Mouse (Mus musculus) CH12F3 (cell line): ENCODE data around the gene Hist1h3c.
"Not testable (repeated sequence)": the region's sequence is repeated elsewhere in the genome, so short reads cannot be mapped to it uniquely, and the experiment has no call there.

Source experiments
- in situ Hi-C: fragments of 300-500 bp; cut with MboI; formaldehyde crosslinking; loops from 2 replicates; pipeline ENCODE4 v1.14.3; 2020; ENCODE audit warnings: low sequenced_read_pairs

Hist1h3c gene

GRCm38 (mm10) chr13:23743215-23743614 lies 2.2 kb downstream of the Hist1h3c start:
- in situ Hi-C loops, result no loop called here

DNA sequence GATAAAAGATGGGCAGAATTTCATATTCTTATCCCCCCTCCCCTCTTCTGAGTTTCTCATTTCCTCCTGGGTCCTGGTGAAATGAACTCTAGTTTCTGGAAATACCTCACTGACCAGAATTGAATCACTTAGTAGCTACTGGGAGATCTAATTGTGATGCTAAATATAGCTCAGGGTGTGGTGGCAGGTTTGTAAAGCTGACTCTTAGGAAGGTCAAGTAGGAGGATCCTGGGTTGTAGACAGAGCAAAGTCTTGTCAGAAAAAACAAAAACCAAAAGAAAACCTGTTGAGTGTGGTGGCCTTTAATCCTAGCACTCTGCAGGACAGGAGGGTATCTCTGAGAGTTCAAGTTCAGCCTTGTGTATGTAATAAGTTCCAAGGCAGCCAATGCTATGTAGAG lies 3.4 kb downstream of the Hist1h3c start:
- in situ Hi-C loops, result no loop called here

DNA sequence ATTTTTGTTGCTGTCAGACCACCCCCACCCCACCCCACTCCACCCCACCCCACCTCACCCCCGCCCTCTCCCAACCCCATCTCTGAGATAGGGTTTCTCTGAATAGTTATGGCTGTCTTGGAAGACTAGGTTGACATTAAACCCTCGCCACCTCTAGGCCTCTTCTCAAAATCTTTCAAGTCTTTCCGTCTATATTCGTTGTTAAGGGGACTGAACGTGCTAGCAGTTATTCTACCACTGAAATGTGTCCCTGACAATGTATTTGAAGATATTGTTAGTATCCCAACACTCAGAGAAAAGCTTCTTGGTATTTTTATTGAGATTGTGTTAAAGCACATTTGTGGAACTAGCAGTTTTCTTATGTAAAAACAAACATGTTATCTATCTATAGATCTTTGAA lies 4.5 kb downstream of the Hist1h3c start:
- in situ Hi-C loops, result no loop called here

- in situ Hi-C loops, result no loop called here
Measured at GRCm38 (mm10) chr13:23740256-23740840, 5.1 kb downstream of the Hist1h3c start.

GRCm38 (mm10) chr13:23739922-23740252 lies 5.5 kb downstream of the Hist1h3c start:
- in situ Hi-C loops, result no loop called here

GRCm38 (mm10) chr13:23739069-23739921 lies 6.1 kb downstream of the Hist1h3c start:
- in situ Hi-C loops, result no loop called here

DNA sequence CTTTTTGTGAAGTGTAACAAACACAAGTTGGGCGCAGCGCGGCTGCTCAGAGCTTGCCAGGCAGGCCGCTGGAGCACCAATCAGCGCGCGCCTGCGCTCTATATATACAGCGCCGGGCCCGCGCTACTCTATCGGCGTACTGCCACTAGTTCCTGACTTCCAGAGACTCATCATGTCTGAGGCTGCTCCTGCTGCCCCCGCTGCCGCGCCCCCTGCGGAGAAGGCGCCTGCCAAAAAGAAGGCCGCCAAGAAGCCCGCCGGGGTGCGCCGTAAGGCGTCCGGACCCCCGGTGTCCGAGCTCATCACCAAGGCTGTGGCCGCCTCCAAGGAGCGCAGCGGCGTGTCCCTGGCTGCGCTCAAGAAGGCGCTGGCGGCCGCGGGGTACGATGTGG lies 6.7 kb downstream of the Hist1h3c start, which contains the start of gene Hist1h1c:
TSS of gene Hist1h1c (plus strand) at position 132 of the 392 bp plus-strand sequence.
- in situ Hi-C loops, result no loop called here

GRCm38 (mm10) chr13:23738041-23738440 lies 7.4 kb downstream of the Hist1h3c start:
- in situ Hi-C loops, result no loop called here

DNA sequence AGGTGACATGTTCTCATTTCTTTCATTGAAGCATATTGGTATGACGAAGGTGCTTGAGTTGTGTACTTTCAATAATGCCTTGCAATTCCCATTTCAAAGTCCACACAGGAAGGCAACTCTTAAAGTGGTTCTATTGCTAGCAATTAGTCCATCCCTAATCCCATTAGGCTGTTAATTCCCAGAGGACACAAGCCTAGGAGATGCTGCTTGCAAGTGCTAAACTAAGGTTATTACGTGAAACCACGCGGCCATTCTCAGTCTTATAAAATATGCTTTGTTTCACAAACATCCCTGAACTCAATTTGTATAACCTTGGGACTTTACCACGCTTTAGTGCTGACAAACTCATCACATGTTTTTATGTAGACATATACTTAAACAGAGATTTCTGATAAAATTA lies 8.3 kb downstream of the Hist1h3c start:
- in situ Hi-C loops, result no loop called here

GRCm38 (mm10) chr13:23732156-23732804 lies 13.1 kb downstream of the Hist1h3c start:
- in situ Hi-C loops, result no loop called here

- in situ Hi-C loops, result no loop called here
Measured at GRCm38 (mm10) chr13:23730479-23730878, 14.9 kb downstream of the Hist1h3c start.

GRCm38 (mm10) chr13:23729706-23730105 lies 15.7 kb downstream of the Hist1h3c start:
- in situ Hi-C loops, result no loop called here

GRCm38 (mm10) chr13:23729192-23729525 lies 16.2 kb downstream of the Hist1h3c start:
- in situ Hi-C loops, result no loop called here

GRCm38 (mm10) chr13:23728472-23729191 lies 16.8 kb downstream of the Hist1h3c start:
- in situ Hi-C loops, result no loop called here

DNA sequence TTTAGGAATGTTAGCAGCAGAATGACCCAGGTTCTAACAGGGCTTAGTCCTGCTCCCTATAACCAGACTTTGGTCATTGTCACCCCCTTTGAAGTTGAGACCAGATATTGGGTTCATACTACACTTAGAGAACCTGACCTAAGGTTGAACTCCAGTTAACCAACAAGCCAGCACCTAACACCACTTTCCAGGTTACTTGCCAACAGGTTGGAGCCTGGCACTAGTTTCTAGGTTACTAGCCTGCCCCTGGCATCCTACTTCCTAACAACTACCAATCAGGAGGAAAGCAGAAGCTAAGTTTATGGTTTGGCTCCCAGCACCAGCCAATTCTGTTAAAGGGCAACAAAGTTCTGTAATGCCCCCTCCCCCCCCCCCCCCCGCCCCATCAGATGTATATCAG lies 20.2 kb downstream of the Hist1h3c start:
- in situ Hi-C loops, result no loop called here

DNA sequence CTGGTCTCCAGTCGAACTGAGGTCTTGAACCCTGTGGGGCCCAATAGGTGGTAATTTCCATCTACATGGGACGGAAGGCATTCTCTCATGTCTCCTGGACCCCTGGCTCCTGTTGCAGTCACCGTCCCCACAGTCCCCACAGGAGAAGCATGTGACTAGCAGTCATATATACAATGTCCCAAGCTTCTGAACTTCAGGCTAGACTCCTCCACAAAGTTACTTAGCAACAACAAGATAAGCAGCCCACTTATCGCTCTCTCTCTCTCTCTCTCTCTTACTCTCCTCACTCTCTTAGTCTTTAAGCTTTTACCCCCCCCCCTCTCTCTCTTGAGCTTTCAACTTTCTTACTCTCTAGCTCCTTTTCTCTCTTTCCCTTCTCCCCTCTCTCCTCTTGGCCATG lies 21.2 kb downstream of the Hist1h3c start:
- in situ Hi-C loops, result no loop called here

DNA sequence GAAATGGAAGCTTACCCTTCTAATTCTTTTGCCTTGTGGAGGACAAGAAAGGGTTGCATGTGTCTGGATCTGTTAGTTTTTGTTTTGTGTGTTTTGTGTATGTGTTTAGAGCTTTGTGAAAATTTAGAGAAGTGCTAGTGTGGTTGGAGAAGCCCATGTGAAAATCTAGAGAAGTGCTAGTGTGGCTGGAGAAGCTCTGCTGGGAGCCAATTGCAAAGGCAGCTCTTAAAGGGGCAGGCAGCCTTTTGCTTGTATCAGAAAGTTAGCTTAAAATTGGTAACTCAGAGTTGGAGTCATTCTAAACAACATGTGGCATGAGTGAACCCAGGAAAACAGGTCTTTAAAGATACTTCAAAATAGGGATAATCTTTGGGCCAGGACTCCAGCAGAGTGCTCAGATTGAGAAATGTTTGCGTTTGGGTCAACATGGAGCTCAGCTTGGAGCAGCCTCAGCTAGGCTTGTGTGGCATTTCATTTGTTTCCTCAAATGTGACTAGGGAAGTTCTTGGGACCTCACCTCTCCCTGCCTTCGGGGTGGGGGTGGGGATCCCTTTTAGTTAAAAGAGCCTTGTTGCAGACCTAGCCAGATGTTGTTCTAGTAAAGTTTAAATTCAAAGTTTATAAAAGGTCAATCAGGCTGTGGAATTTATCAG lies 27.7 kb downstream of the Hist1h3c start:
- in situ Hi-C loops, result not testable (repeated sequence)

DNA sequence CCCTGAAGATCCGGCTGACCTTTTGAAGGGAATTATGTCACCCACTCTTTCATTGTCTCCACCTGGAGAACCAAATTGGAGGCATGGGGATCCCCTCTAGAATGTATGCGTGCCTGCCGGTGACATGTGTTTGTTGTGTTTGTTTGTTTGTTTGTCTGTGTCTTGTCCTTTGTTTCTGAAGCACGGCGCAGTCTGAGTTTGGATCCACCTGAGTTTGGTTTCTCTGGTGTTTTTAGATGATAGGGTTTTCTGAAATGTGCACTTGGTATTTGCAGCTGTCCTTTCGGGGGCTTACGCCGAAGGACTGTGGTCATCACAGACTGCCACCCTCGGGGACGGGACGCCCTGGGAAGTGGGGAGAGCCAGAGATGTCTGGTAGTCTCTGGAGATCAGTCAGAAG lies 28.2 kb downstream of the Hist1h3c start:
- in situ Hi-C loops, result no loop called here

DNA sequence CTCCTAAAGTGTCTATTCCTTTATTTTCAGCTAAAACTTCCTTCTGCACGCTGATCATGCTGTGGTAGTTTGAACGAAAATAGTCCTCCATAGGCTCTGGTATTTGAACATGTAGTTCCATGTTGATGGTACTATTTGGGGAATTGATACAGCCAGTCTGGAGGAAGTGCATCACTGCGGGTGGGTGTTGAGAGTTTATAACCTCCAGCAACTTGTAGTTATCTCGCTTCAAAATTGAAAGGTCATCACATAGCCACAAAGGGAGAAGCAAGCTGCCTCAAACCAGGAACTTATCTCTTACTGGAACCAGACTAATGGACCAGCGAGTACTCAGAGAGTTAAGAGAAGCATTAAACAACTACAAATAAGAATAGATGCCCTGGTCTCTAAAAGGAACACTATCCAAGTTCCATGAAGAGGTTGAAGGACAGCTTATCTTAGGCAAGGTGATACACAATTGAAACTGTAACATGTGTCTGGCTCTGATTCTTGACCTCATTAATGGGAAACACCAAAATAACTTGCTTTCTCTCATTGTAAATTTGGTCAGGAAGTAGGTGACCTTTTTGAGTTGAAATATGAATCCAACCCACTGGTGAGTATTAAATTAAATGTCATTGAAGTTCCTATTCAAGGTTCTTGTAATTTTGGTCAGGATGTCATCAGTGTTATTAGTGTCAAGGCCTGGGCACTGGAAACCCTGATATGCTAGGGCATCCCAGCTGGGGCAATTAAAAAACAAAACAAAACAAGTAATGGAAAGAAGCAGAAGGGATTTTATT lies 28.9 kb downstream of the Hist1h3c start:
- in situ Hi-C loops, result no loop called here

- in situ Hi-C loops, result no loop called here
Measured at GRCm38 (mm10) chr13:23710374-23711089, 34.9 kb downstream of the Hist1h3c start, which contains the start of gene Hfe. Hfe (minus strand) TSS chr13:23710854.
